Mouse (Mus musculus): ENCODE results near the gene Olfr1136.

Gene Olfr1136

DNA sequence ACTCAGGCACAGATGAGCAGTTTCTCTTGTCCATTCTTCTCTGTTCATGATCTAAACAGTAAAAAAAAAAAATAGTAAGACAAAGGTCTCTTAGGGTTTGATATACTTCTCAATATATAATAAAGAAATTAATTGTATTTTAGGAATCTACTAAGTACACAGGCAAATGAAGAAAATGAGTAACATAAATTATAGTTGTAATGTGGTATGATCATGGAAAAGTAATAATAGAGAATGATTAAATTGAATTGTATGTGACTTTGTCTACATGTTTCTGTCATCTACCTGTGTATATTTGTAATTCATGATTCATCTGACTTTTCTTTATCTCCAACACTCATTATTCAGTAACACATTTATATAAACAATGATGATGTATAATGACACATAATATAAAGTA, at the start of gene Olfr1136:
Olfr1136 (minus strand) TSS at position 101 of the 400 bp plus-strand sequence.
- no peak for DNase-seq (ENCODE audit: extremely low read depth, insufficient read length, low spot score)

DNA sequence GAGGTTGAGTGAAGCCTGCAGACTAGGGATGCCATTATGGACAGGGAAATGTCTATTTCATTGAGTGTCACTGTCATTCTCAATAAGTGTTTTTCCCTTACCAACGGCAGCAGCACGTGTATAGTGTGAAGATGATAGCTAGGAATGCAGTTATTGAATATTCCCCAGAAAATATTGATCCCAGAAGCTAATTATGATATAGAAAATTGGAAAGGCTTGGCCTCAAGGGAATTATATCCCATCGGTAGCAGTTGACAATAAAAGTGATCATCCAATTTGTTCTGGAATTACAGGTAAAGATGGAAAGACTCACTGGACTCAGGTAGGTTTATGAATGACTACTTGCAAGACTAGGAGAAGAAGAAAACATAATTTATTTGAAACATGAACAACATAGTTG, 49.7 kb upstream of the Olfr1136 start, which contains the start of gene Olfr1140:
Olfr1140 (plus strand) TSS at position 301 of the 400 bp plus-strand sequence.
- no peak for DNase-seq (ENCODE audit: extremely low read depth, insufficient read length, low spot score)

DNA sequence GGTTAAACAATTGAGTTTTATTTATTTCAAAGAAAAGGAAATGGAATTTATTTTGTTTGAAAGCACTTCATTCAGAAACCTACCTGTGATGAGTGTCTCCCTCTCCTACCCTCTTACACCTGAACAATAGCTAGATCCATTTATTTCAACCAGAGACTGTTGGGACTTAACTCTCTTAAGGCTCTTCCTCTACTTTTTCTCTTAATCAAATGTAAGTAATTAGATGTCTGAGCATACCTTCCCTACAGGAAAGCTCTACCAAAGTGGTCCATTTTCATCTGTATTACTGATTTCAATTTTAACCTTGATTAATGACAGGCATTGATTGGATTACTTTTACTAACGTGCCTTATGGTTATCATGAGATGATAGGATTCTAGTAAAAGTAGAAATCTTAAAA, 46.1 kb upstream of the Olfr1136 start, which contains the start of gene Olfr1138:
Olfr1138 (minus strand) TSS at position 101 of the 400 bp plus-strand sequence.
- no peak for DNase-seq (ENCODE audit: extremely low read depth, insufficient read length, low spot score)

DNA sequence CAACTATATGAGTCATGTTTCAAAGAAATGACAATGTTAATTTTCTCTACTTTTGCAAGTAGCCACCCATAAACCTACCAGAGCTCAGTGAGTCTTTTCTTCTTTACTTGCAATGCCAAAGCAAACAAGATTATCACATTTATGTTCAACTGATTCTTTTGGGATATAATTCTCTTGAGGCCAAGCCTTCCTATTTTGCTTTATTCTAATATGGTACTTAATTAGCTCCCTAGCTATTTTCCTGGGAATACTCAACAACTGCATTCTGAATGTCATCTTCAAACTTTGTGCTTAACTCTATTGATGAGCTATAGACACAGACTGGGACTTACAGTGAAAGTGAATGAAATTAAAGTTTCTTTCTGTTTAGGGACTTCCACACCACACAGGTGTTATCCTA, 19.3 kb upstream of the Olfr1136 start, which contains the start of gene Olfr1137:
Olfr1137 (minus strand) TSS at position 101 of the 400 bp plus-strand sequence.
- no peak for DNase-seq (ENCODE audit: extremely low read depth, insufficient read length, low spot score)

DNA sequence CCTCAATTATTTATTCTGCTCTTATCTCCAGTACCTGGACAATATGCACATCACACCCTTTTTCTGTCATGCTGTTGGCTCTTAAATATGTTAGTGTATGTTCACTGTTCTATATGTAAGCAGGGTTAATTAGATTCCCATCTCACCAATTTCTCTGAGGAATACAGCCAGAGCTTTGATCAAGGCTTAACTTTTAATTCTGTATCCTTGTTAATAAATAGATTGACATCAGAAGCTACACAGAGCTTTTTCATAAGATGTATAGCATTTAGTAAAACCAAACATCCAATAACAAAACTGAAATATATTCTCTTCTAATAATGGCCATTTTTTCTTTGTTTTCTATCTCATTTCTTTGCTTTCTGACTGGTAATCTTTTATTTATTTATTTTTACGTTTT, 20.2 kb downstream of the Olfr1136 start, which contains the start of gene Olfr1135:
Olfr1135 (minus strand) TSS at position 101 of the 400 bp plus-strand sequence.
- no peak for DNase-seq (ENCODE audit: extremely low read depth, insufficient read length, low spot score)

DNA sequence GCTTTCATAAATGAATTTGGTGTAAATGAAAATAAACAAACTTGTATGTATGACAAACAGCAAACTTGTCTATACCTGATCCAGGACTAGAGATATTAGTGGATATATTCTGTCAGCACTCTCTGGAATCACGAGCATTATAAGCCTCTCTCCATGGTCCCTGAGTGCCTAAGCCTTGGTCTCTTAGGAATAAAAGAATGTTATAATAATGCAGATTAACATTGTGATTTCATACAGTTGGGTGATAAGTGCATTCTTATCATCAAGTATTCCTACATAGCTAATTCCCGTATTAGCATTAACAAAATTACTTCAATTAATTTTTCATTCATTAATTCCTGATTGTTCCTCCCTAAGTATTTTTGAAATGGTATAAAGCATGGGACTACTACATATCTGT, 35.4 kb downstream of the Olfr1136 start, which contains the start of gene Olfr1134:
Olfr1134 (minus strand) TSS at position 101 of the 400 bp plus-strand sequence.
- no peak for DNase-seq (ENCODE audit: extremely low read depth, insufficient read length, low spot score)

DNA sequence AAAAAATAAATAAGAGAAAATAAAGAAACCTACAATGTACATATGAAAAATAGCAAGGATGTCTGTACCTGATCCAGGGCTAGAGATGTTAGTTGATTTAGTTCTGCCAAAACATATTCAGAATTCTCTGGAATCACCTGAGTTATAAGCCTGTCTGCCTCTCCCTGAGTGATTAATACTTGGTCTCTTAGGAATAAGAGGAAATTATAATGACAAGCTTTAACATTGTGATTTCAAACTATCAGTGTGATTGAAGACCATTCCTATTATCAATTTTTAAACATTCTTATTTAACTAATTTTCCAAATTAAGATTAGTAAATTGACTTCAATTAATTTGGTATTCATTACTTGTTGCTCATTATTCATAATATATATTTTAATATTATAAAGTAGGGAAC, 46.5 kb downstream of the Olfr1136 start, which contains the start of gene Olfr1133:
Olfr1133 (minus strand) TSS at position 101 of the 400 bp plus-strand sequence.
- DNase-seq (ENCODE audit: extremely low read depth, insufficient read length, low spot score), result no peak
